Mouse (Mus musculus) liver, postnatal 0 days (tissue): ENCODE measurements around the gene Myadm.
A peak's percentile ranks its signal among the peaks of the same experiment; 100 is the strongest.

Source experiments
- CTCF ChIP-seq: sonication (generic); IDR thresholded peaks from 2 replicates; pipeline ENCODE4 v1.5.1; 2016; ENCODE audit warnings: antibody characterized with exemption, low read depth
- EP300 ChIP-seq: IDR thresholded peaks from 2 replicates; pipeline ENCODE4 v1.6.1; 2016; ENCODE audit warnings: antibody characterized with exemption, low read depth, mild to moderate bottlenecking

GRCm38 (mm10) chr7:3331171-3331570, 42.3 kb downstream of the Myadm start:
- TF ChIP-seq EP300: peak; percentile 42; the same call in 1 of the 2 replicates
- no peak for TF ChIP-seq CTCF
